Mouse (Mus musculus) regulatory T cell (primary cell): ENCODE data around the gene Adcy2.

ENCODE experiments used
- in situ Hi-C: fragments of 300-600 bp; cut with MboI, MseI; formaldehyde crosslinking; loops from one replicate; pipeline ENCODE4 v1.15.1; 2025; ENCODE audit warnings: high pct_unique_total_duplicates

Gene Adcy2

DNA sequence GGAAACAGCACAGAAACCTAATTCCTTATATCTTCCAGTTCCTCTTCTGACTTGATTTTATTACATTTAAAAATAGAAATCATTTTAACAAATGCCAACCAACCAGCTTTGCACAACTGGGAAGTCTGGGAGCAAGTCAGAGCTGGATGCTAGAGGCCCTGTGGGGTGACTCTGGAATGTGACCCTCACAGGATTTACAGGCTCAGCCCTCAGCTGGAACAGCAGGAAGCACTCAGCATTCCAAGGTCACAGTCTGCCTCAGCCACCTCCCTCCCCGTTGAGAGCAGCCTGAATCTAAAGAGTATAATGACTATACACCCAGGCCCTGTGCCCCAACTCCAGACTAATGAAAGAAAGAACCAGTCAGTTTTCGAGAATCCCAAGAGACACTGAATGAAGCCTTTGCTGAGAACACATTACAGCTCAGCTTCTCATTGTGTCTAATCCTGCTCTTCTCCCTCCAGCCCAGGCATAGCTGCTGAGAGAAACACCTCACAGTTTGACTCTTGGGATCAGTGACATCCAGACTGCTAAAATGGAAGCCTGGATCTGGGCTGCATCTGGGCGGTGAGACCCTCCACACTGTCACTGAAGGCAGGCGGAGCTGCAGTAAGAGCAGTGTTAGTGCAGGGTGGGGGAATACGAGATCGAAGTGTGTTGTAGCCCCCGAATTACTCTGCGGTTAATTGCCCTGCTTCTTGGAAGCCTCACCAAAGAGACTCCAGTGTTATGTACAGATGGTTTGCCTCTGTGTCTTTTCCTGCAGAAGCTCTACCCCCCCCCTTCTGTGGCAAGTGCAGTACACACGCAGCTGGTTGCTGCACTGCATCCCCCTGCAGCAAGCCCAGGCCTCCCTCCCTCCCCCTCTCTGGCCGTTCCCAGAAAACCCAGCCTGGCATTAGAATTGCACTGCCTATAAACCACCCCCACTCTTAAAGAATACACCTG is 426.1 kb downstream of the Adcy2 start:
- in situ Hi-C loops = loop anchor here (10.0 kb wide), 1 partner anchor 1042 kb away; the partner anchor contains the start of gene Srd5a1

DNA sequence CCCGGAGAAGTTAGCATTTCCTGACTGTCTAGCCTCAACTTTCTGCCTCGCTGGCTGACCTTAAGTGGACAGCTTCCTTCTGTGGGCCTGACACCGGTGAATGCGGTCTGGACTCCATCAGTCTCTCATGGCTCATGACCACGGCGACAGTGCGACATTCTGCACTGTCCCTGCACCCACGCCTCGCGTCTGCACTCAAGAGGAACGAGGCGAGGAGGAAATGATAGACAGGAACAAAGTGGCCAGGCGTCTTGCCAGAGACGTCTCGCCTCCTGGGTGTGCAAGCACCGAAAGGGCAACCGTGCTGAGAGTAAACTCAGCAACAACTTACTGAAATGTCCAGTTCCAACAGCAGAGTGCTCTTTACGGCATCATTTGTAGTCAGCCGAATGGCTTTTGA is 427.1 kb downstream of the Adcy2 start:
- in situ Hi-C loops = loop anchor here (10.0 kb wide), 1 partner anchor 1043 kb away; the partner anchor contains the start of gene Srd5a1
